Mouse (Mus musculus): Measurements from ENCODE around the gene Crk. TPM values are rescaled to one million over a fixed set of nuclear protein-coding genes. Genes with fewer than 3 reads are reported as not detected.

The Crk gene
- total and polyA plus RNA-seq, 2 experiments from 2014 or later = 82.5 to 111 TPM

DNA sequence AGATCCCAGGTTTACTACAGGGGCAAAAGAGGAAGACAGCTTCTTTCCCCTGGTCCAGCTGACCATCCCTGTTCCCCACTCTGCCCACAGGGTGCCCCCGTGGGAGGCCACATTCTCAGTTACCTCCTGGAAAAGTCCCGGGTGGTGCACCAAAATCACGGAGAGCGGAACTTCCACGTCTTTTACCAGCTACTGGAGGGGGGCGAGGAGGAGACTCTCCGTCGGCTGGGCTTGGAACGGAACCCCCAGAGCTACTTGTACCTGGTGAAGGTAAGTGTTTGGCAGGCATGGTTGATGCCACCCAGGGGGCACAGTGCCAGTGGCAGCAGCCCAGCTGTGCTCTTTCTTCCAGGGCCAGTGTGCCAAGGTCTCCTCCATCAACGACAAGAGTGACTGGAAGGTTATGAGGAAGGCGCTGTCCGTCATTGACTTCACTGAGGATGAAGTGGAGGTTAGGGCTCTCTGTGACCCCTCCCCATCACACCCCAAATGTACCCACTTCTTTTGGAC, 18.9 kb upstream of the Crk start:
- no peak overlapping the region for H3K4me3 ChIP-seq (ENCODE audit: low read length)
- no peaks in the 10 kb centered on the region for H3K27me3 ChIP-seq (ENCODE audit: insufficient read depth, low read length)
- H3K4me1 ChIP-seq (ENCODE audit: insufficient read depth, low read length) = peaks cover 7% of the 10 kb centered on the region; the same call in 1 of the 2 replicates
- TF ChIP-seq CTCF (IDR thresholded peaks at IDR 0.05; ENCODE audit: low read depth) = no peak
- peaks cover 10% of the 10 kb centered on the region; the same call in 1 of the 2 replicates for H3K36me3 ChIP-seq (ENCODE audit: insufficient read depth, low read length)
- 89% methylated on average over 12 of the region's 12 CpGs for WGBS
- H3K9ac ChIP-seq (replicated peaks; ENCODE audit: low read length) = no peak overlapping the region
- no peak for ATAC-seq
- H3K27ac ChIP-seq = no peak overlapping the region
- H3K4me2 ChIP-seq (ENCODE audit: low read depth, low read length) = no peak overlapping the region
- no peaks in the 10 kb centered on the region for H3K9me3 ChIP-seq (ENCODE audit: low read length)
- DNase-seq (ENCODE audit: low spot score) = no peak

DNA sequence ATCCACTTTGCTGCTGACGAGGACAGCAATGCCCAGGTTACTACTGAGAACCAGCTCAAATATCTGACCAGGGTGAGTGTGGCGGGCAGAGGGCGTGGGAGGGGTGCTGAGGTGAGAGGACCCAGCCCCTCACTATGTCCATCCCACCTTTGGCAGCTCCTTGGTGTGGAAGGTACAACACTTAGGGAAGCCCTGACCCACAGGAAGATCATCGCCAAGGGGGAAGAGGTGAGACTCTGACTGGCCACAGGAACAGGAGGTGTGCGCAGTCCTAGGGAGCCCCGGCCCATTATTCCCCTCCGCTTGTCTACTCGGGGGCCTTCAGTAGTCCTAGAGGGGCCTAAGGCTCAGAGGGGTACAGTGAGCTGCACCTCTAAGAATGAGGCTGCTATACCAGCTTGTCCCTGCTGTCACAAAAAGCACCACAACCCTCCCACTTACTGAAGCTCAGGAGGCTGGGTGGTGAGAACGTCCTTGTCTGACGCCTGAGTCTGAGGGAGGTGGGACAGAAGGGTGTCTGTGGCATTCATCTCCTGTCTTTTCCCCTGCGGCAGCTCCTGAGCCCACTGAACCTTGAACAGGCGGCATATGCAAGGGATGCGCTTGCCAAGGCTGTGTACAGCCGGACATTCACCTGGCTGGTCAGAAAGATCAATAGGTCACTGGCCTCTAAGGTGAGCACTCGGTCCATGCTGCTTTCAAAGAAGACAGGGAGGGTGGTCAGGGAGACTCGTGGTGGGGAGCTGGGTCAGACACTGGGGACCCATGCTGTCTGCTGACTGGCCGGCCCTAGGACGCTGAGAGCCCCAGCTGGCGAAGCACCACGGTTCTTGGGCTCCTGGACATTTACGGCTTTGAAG, 17.9 kb upstream of the Crk start:
- no peak for TF ChIP-seq CTCF (IDR thresholded peaks at IDR 0.05; ENCODE audit: low read depth)
- Histone ChIP-seq H3K27ac (no peak overlapping the region), H3K4me3 (ENCODE audit: low read length) (no peak overlapping the region), H3K9ac (replicated peaks; ENCODE audit: low read length) (no peak overlapping the region), H3K4me2 (ENCODE audit: low read depth, low read length) (no peak overlapping the region), H3K9me3 (ENCODE audit: low read length) (no peaks in the 10 kb centered on the region), H3K4me1 (ENCODE audit: insufficient read depth, low read length) (peaks cover 6% of the 10 kb centered on the region; the same call in 1 of the 2 replicates), H3K27me3 (ENCODE audit: insufficient read depth, low read length) (no peaks in the 10 kb centered on the region), H3K36me3 (ENCODE audit: insufficient read depth, low read length) (peaks cover 18% of the 10 kb centered on the region; the same call in 1 of the 2 replicates)
- ATAC-seq = no peak
- WGBS = 92% methylated on average over 21 of the region's 21 CpGs
- no peak for DNase-seq (ENCODE audit: low spot score)

DNA sequence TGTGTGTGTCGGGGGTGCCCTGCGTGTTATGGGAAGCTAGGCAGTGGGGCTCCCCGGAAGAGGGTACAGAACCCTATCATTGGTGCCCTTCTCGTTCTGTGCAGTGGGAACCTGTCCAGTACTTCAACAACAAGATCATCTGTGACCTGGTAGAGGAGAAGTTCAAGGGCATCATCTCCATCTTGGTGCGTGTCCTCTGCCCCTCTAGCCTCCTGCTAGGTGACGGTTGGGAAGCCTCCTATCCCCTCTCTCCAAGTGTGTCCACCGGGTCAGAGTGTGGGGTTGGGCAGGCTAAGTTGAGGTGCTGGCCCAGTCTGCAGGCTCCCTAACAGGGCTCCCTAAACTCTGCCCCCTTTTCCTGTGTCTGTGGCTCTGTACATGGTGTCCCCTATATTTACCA, 16.9 kb upstream of the Crk start:
- Histone ChIP-seq H3K9ac (replicated peaks; ENCODE audit: low read length) (no peak overlapping the region), H3K9me3 (ENCODE audit: low read length) (no peaks in the 10 kb centered on the region), H3K4me2 (ENCODE audit: low read depth, low read length) (no peak overlapping the region), H3K27ac (no peak overlapping the region), H3K36me3 (ENCODE audit: insufficient read depth, low read length) (peaks cover 23% of the 10 kb centered on the region; the same call in 1 of the 2 replicates), H3K27me3 (ENCODE audit: insufficient read depth, low read length) (no peaks in the 10 kb centered on the region), H3K4me3 (ENCODE audit: low read length) (no peak overlapping the region), H3K4me1 (ENCODE audit: insufficient read depth, low read length) (no peaks in the 10 kb centered on the region)
- 94% methylated on average over 7 of the region's 7 CpGs for WGBS
- DNase-seq (ENCODE audit: low spot score) (no peak), ATAC-seq (no peak)
- no peak for TF ChIP-seq CTCF (IDR thresholded peaks at IDR 0.05; ENCODE audit: low read depth)

- TF ChIP-seq CTCF (IDR thresholded peaks at IDR 0.05; ENCODE audit: low read depth) = no peak
- DNase-seq (ENCODE audit: low spot score) (no peak), ATAC-seq (no peak)
- WGBS = 91% methylated on average over 6 of the region's 6 CpGs
- no peak overlapping the region for H3K4me2 ChIP-seq (ENCODE audit: low read depth, low read length)
- H3K27ac ChIP-seq = no peak overlapping the region
- H3K4me3 ChIP-seq (ENCODE audit: low read length) = no peak overlapping the region
- H3K9me3 ChIP-seq (ENCODE audit: low read length) = no peaks in the 10 kb centered on the region
- no peaks in the 10 kb centered on the region for H3K4me1 ChIP-seq (ENCODE audit: insufficient read depth, low read length)
- no peaks in the 10 kb centered on the region for H3K27me3 ChIP-seq (ENCODE audit: insufficient read depth, low read length)
- H3K36me3 ChIP-seq (ENCODE audit: insufficient read depth, low read length) = peaks cover 43% of the 10 kb centered on the region; the same call in 1 of the 2 replicates
- H3K9ac ChIP-seq (replicated peaks; ENCODE audit: low read length) = no peak overlapping the region
These were observed 12.8 kb upstream of the Crk start for GRCm38 (mm10) chr11:75666296-75666695.

DNA sequence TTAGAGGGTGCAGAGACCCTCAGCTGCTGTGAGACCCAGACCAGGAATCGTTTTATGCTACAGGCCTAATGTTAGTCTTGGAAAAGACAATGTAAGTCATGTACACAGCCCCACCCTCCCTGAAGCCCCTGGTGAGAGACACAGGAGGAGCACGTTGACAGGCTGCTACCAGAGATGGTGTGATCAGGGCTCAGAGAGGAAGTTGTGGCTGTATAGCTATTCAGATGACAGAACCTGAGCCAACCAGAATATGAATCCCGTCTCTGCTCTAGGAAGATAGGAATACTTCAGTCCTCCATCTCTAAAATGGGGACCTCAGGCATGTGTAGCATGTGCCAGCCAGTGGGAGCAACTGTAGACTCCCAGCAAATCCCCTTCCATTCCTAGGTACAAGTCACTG, 10.4 kb upstream of the Crk start:
- H3K27me3 ChIP-seq (ENCODE audit: insufficient read depth, low read length) = no peaks in the 10 kb centered on the region
- peaks cover 41% of the 10 kb centered on the region for H3K36me3 ChIP-seq (ENCODE audit: insufficient read depth, low read length)
- H3K27ac ChIP-seq = no peak overlapping the region
- WGBS = 82% methylated on average over 3 of the region's 3 CpGs
- DNase-seq (ENCODE audit: low spot score) (no peak), ATAC-seq (no peak)
- H3K4me3 ChIP-seq (ENCODE audit: low read length) = no peak overlapping the region
- H3K9me3 ChIP-seq (ENCODE audit: low read length) = no peaks in the 10 kb centered on the region
- no peak for TF ChIP-seq CTCF (IDR thresholded peaks at IDR 0.05; ENCODE audit: low read depth)
- no peaks in the 10 kb centered on the region for H3K4me1 ChIP-seq (ENCODE audit: insufficient read depth, low read length)
- no peak overlapping the region for H3K4me2 ChIP-seq (ENCODE audit: low read depth, low read length)
- H3K9ac ChIP-seq (replicated peaks; ENCODE audit: low read length) = no peak overlapping the region

DNA sequence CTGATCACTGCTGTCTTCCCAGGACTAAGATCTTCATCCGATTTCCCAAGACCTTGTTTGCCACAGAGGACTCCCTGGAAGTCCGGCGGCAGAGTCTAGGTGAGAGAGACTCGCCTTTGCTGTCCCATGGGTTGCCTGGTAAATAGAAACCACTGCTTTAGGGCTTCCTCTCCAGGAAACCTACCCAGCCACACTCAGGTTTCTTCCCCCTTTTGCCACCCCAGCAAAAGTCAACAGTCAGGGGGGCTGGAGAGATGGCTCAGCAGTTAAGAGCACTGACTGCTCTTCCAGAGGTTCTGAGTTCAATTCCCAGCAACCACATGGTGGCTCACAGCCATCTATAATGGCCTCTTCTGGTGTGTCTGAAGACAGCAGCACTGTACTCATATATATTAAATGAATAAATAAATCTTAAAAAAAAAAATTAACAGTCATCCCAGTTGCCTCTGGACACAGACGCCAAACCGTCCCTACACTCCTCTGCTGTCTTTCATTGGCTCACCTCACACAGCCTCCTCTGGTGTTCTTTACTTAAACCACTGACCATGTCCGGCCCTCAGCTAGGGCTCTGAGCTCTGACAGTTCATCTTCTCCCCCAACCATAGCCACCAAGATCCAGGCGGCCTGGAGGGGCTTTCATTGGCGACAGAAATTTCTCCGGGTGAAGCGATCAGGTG, 9.7 kb upstream of the Crk start:
- H3K9ac ChIP-seq (replicated peaks; ENCODE audit: low read length) = no peak overlapping the region
- no peaks in the 10 kb centered on the region for H3K9me3 ChIP-seq (ENCODE audit: low read length)
- WGBS = 90% methylated on average over 11 of the region's 11 CpGs
- H3K36me3 ChIP-seq (ENCODE audit: insufficient read depth, low read length) = peaks cover 41% of the 10 kb centered on the region
- no peak for DNase-seq (ENCODE audit: low spot score)
- H3K4me3 ChIP-seq (ENCODE audit: low read length) = no peak overlapping the region
- no peaks in the 10 kb centered on the region for H3K4me1 ChIP-seq (ENCODE audit: insufficient read depth, low read length)
- H3K27ac ChIP-seq = no peak overlapping the region
- no peak for ATAC-seq
- H3K27me3 ChIP-seq (ENCODE audit: insufficient read depth, low read length) = no peaks in the 10 kb centered on the region
- no peak for TF ChIP-seq CTCF (IDR thresholded peaks at IDR 0.05; ENCODE audit: low read depth)
- no peak overlapping the region for H3K4me2 ChIP-seq (ENCODE audit: low read depth, low read length)

Measured in hindbrain, postnatal 0 days (tissue).